Mouse (Mus musculus) neutrophil, adult 83 days (primary cell): Measurements from ENCODE around the gene Nmt2. TPM values are rescaled to one million over a fixed set of nuclear protein-coding genes. Genes with fewer than 3 reads are reported as not detected.

ENCODE experiments used
- total RNA-seq, 2 experiments: library from RNA; stranded (reverse); gene quantifications; one replicate each; pipeline ENCODE4 v1.2.4; 2023

The Nmt2 gene
- 1 to 10 TPM; 6.9 to 7.8 TPM for total RNA-seq

GRCm38 (mm10) chr2:3283602-3284472 lies at the start of gene Nmt2:
TSS of gene Nmt2 (plus strand) at chr2:3284212.

GRCm38 (mm10) chr2:3332484-3333242 lies 48.7 kb downstream of the Nmt2 start, which contains the start of gene Rpp38:
TSS of gene Rpp38 (minus strand) at chr2:3332643.

GRCm38 (mm10) chr2:3335611-3336301 lies 51.7 kb downstream of the Nmt2 start, which contains the start of gene Acbd7:
TSS of gene Acbd7 (plus strand) at chr2:3336168.

Other genes starting within 250 kb of the Nmt2 start
- gene Fam171a1, start 170.0 kb upstream of the Nmt2 start, total RNA-seq: under 1 TPM; 0.18 to 0.42 TPM
- 1 to 10 TPM; 1.1 to 1.9 TPM for gene Rpp38, start 48.4 kb downstream of the Nmt2 start, total RNA-seq
- not detected for gene Acbd7, start 52.0 kb downstream of the Nmt2 start, total RNA-seq
- not detected for gene Olah, start 113.0 kb downstream of the Nmt2 start, total RNA-seq
- 1 to 10 TPM in 1 of 2 experiments, under 1 TPM in 1; 0.70 to 1.3 TPM for gene Meig1, start 138.4 kb downstream of the Nmt2 start, total RNA-seq
- gene Dclre1c, start 139.9 kb downstream of the Nmt2 start, total RNA-seq: 10 to 100 TPM; 34.9 to 38.9 TPM
- gene Suv39h2, start 190.8 kb downstream of the Nmt2 start, total RNA-seq: 1 to 10 TPM; 2.2 to 2.6 TPM
- 10 to 100 TPM; 21.8 to 27.9 TPM for gene Gm45902, start 228.6 kb downstream of the Nmt2 start, total RNA-seq
- 100 to 1,000 TPM in 1 of 2 experiments, 10 to 100 TPM in 1; 85.9 to 103 TPM for gene Hspa14, start 228.6 kb downstream of the Nmt2 start, total RNA-seq
- gene Cdnf, start 228.8 kb downstream of the Nmt2 start, total RNA-seq: under 1 TPM; 0.50 to 0.57 TPM